ENCODE assay signal across 8 mouse cellular contexts in genomic region chr2:38864011-38864410, GRCm38 (mm10).
DNase-seq lines count a peak whose midpoint lies in the region; ATAC-seq and TF ChIP-seq lines count a peak whose summit lies in the region.
"Had no signal": no experiment of that assay in that cellular context is flagged by ENCODE, and none has a peak within 500 bp of the region (broad histone marks: within the 10 kb centered on the region; RNA-seq: fewer than 3 reads in every experiment).

No protein-coding gene starts in this region.

- no peaks in the 10 kb centered on the region for H3K9me3 ChIP-seq in kidney, embryonic 15.5 days (replicated peaks)
- H3K9me3 ChIP-seq: liver, embryonic 15.5 days had no signal

- no peak for TF ChIP-seq CTCF in kidney, adult 2 months (conservative IDR thresholded peaks at IDR 0.05; ENCODE audit: insufficient read depth, insufficient read length, low read depth, low read length)

- H3K4me2 ChIP-seq in kidney, embryonic 15.5 days, result no peak overlapping the region
- H3K4me2 ChIP-seq: liver, embryonic 15.5 days had no signal

- H3K9ac ChIP-seq in kidney, embryonic 15.5 days, result no peak overlapping the region
- H3K9ac ChIP-seq: liver, embryonic 15.5 days had no signal

- DNase-seq in kidney, adult 2 months, result peak; percentile 46
- DNase-seq in urinary bladder, postnatal 14 days (ENCODE audit: low spot score), result peak; percentile 21
- DNase-seq in urinary bladder, postnatal 10 days (ENCODE audit: low spot score), result no peak
- peak; percentile 16 to 39 for DNase-seq in kidney, postnatal 36 days
- peak; percentile 69 for DNase-seq in splenic B cell, adult 2 months (ENCODE audit: low read depth, low spot score)

- H3K4me1 ChIP-seq in kidney, adult 2 months (ENCODE audit: control insufficient read depth, insufficient read depth, low read length), result no peaks in the 10 kb centered on the region
- H3K4me1 ChIP-seq in kidney, embryonic 15.5 days, result no peaks in the 10 kb centered on the region
- H3K4me1 ChIP-seq: liver, embryonic 15.5 days had no signal

- ATAC-seq in kidney, embryonic 15.5 days (replicated peaks; ENCODE audit: low FRiP score), result no peak
- peak; percentile 95 for ATAC-seq in common myeloid progenitor, adult 5-6 weeks (replicated peaks; ENCODE audit: low read depth, poor library complexity, severe bottlenecking)

- no peaks in the 10 kb centered on the region for H3K36me3 ChIP-seq in kidney, adult 2 months (ENCODE audit: control insufficient read depth, insufficient read depth, low read length)
- H3K36me3 ChIP-seq in kidney, embryonic 15.5 days, result peaks cover 24% of the 10 kb centered on the region; the same call in 1 of the 2 replicates
- H3K36me3 ChIP-seq in splenic B cell, adult 2 months (ENCODE audit: control insufficient read depth, insufficient read depth, low read length, poor library complexity, severe bottlenecking), result no peaks in the 10 kb centered on the region
- H3K36me3 ChIP-seq: liver, embryonic 15.5 days had no signal

- H3K4me3 ChIP-seq in kidney, adult 2 months (ENCODE audit: insufficient read depth, low read depth, low read length), result no peak overlapping the region
- no peak overlapping the region for H3K4me3 ChIP-seq in kidney, embryonic 15.5 days (replicated peaks)
- H3K4me3 ChIP-seq: liver, embryonic 15.5 days had no signal

- no peak for TF ChIP-seq POLR2A in kidney, adult 2 months (IDR thresholded peaks at IDR 0.05; ENCODE audit: low read depth, low read length)

- no peaks in the 10 kb centered on the region for H3K27me3 ChIP-seq in kidney, adult 2 months (replicated peaks; ENCODE audit: control insufficient read depth, insufficient read depth, low read length)
- no peaks in the 10 kb centered on the region for H3K27me3 ChIP-seq in kidney, embryonic 15.5 days
- no peaks in the 10 kb centered on the region for H3K27me3 ChIP-seq in splenic B cell, adult 2 months (ENCODE audit: control insufficient read depth, insufficient read depth, low read length, poor library complexity, severe bottlenecking)
- H3K27me3 ChIP-seq: liver, embryonic 15.5 days had no signal

- 36% methylated on average over 4 of the region's 4 CpGs for WGBS in kidney, adult 2 months
- 53% methylated on average over 4 of the region's 4 CpGs for WGBS in kidney, embryonic 15.5 days

- no peak overlapping the region for H3K27ac ChIP-seq in kidney, adult 2 months (ENCODE audit: insufficient read depth, low read depth, low read length)
- no peak overlapping the region for H3K27ac ChIP-seq in kidney, embryonic 15.5 days
- H3K27ac ChIP-seq: liver, embryonic 15.5 days had no signal
